Mouse (Mus musculus) adrenal gland, adult 2 months (tissue): Measurements from ENCODE around the gene Ift46. TPM values are rescaled to one million over a fixed set of nuclear protein-coding genes. Genes with fewer than 3 reads are reported as not detected.
A peak's percentile ranks its signal among the peaks of the same experiment; 100 is the strongest.
"Not testable (repeated sequence)": the region's sequence is repeated elsewhere in the genome, so short reads cannot be mapped to it uniquely, and the experiment has no call there.

Experiments
- DNase-seq: peaks from one replicate; pipeline ENCODE4 v3.0.0; 2021
- polyA plus RNA-seq: library from polyadenylated mRNA; depleted of rRNA; stranded (reverse); fragments of >200 nt; gene quantifications from 2 replicates; pipeline ENCODE4 v1.2.3, GENCODE M21; 2012
- total RNA-seq, 2 experiments: library from RNA; stranded (reverse); gene quantifications; 2 replicates each; pipeline ENCODE4 v1.2.3; 2021

The Ift46 gene
- total and polyA plus RNA-seq, 3 experiments: 22.2 to 102 (median 73.0) TPM

DNA sequence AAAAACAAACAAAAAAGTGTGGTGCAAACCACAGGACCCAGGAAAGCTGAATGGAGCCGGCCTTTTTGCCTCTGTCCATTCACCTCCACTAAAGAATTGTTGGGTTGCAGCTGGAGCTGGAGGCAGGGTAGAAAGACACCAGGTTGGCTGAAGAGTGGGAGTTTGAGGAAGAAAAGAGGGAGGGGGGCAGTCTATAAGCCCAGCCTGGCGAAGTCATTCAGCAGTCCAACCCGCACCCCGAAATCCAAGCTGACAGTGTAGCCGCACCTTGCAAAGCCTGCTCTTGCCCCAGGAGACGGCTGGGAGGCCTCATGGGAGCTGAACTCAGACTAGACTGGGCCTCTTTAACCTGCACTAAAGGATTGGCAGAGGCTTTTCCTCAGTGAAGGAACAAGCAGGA lies 31.8 kb upstream of the Ift46 start:
- no peak for DNase-seq

DNA sequence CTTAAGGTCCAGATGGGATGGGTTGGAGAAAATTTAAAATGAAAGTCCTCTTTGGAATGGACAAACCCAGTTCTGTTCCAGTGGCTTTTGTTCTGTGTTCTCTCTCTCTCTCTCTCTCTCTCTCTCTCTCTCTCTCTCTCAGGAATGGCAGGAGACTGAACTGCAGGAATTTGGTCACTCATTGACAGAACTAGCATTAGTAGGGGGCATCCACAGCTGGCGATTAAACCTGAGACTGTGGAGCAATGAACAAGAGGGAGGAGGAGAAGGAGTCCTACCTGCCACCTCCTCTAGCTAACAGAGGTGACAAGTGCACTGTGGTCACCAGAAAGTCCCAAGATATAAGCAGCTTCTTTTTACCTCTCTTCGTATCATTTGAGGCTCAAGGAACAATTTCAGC lies 31.4 kb upstream of the Ift46 start:
- DNase-seq: no peak

DNA sequence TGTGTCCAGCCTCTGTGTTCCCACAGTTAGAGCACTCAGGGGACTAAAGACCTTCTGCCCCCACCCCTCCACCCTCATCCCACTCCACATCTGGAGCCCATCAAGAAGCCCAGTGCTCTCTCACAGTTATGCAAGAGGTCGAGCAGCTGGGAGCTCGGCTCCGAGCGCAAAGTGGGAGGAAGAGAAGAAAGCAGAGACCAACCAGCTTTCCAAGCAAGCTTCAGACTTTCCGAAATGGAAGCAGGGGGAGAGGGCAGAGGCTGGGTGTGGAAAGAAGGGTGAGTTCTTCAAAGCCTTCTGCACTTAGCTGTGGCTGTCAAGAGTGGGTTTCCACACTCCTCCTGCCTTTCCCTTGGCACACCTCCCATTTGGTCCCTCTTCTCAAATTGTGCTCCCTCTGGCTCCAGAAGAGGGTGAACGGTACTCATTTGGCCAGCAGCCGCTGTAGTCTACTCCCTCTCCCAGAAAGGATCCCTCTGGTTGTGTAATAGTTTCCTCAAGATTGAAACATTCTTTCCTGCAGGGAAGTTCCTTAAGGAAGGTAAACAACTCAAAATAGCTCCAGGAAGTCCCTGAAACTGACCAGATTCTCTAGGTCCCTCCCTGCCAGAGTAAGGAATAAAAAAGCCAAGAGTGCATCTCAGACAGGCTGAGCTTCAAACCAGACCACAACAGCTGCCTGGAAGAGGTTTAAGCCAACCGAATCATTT lies 30.3 kb upstream of the Ift46 start:
- peak; percentile 34 for DNase-seq

DNA sequence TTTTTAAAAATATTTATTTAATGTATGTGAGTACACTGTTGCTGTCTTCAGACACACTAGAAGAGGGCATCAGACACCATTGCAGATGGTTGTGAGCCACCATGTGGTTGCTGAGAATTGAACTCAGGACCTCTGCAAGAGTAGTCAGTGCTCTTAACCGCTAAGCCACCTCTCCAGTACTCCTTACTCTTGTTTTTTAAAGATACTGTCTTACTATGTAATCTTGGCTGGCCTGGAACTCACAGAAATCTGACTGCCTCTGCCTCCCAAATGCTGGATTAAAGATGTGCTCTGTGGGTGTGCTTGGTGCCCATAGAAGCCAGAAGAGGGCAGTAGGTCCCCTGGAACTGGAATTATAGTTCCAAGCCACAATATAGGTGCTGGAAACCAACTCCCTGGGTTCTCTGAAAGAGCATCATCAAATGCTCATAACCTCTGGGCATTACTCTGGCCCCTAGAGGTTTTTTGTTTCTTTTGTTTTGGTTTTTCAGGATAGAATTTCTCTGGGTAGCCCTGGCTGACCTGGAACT lies 27.0 kb upstream of the Ift46 start:
- DNase-seq: no peak

DNA sequence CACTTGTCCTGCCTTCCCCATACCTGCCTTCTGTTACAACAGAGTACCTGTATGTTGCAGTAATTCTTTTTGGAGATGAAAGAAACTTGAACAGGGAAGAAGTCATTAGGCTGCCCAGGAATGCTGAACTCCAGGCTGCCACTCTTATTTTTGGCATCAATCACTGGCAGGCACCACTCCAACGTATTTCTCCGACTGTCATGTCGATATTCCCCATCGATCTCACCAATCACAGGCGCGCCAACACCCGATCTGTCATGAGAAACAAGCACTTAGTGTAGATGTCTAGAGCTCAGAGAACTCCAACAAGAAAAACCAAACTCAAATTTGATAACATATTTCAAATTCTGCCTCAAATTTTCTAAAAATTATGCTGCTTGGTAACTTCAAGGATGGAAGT lies 22.3 kb upstream of the Ift46 start:
- no peak for DNase-seq

DNA sequence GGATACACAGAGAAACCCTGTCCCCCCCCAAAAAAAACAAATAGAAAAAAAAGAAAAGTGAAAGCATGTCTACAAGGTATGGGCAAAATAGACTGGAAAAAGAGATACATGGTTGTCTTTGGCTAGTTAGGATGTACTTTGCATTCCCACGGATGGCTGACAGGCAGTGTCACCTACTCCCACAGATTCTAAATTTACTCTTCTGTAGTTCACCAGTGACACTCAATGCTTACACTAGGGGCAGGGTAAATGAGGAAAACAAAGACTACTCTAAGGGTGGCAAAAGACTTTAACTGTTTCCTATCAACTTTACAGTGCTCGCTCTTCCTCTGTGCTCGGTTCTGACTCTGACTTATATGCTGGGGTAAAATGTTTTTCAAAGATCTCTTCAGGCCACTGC lies 21.0 kb upstream of the Ift46 start:
- DNase-seq: no peak

DNA sequence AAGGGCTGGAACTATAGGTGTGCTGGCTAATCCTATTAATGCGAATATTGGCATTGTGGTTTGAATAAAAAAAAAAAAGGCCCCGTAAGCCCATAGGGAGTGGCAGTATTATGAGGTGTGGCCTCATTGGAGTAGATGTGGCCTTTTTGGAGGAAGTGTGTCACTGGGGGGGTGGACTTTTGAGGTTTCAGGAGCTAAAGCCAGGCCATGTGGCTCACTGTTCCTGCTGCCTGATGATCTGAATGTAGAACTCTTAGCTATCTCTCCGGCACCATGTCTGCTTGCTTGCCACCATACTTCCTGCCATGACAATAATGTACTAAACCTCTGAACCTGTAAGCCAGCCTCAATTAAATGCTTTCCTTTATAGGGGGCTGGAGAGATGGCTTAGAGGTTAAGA lies 20.4 kb upstream of the Ift46 start:
- no peak for DNase-seq

DNA sequence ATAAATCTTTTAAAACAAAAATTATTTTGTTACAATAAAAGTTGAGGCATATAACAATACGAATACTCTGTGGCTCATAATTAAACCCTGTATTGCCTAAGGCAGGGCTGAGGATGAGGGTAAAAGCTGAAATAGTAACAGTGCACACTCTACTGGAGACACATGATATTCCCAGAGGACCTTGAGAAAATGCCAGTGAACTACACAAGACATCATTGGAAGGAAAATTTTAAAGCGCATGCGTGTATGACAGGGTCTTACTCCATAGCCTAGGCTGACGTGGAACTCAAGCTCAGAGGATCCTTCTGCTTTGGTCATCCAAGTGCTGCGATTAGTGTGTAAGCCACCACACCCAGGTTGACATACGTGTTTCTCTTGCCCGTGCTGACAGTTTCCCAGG lies 19.2 kb upstream of the Ift46 start:
- DNase-seq: peak; percentile 45

DNA sequence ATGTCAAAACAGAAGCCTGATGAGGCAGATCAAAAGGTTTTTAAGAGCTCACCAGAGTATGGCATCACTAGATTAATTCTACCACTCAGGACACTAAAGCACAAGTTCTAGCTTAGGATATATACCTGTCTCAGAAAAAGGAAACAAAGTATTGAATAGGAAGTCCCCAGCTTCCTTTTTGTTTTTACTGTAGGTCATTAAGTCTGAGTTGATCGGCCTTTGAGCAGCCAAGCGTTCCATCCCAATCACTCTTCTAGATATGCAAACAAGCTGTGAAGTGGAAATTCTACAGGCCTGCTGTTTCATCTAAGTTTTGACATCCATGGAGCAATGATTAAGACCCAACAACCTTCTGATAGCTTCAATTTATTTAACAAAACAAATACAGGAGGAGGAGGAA lies 6.8 kb upstream of the Ift46 start:
- DNase-seq: no peak

DNA sequence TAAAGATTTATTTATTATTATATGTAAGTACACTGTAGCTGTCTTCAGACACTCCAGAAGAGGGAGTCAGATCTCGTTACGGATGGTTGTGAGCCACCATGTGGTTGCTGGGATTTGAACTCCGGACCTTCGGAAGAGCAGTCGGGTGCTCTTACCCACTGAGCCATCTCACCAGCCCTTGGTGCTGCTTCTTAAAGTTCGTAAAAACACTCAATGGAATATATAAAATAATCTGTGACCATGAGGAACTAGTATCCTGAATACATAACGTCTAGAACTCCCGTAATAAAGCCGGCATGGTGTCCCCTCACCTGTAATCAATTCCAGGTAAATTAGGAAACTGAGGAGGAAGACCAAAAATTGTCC lies 304 bp downstream of the Ift46 start:
- not testable (repeated sequence) for DNase-seq

DNA sequence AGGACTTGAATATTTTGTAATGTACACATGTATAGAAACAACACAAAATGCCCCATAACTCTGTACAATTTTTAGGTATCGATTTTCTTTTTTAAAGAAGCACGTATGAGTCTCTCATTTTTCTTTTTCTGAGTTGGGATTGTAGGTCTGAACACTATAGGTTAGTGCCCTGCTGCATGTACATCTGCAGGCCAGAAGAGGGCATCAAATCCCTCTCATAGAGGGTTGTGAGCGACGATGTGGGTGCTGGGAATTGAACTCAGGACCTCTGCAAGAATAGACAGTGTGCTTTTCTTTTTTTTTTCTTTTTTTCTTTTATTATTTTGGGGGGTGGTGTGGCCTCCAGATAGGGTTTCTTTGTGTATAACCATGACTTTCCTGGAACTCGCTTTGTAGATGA lies 3.7 kb downstream of the Ift46 start:
- no peak for DNase-seq

DNA sequence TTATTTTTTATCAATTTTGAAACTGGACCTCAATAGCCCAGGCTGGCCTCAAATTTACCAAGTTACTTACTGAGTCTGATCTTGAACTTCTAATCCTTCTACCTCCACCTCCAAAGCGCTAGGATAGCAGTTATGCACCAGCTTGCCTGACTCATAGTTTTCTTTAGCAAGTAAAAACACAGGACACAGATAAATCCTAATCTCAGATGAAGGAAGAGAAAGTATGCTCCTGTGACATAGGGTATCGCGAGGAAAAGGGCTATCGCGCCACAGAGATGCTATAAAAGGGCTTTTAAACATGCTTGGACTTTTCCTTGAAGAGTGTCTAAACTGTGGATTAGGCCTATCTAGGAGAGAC lies 4.7 kb downstream of the Ift46 start:
- no peak for DNase-seq

DNA sequence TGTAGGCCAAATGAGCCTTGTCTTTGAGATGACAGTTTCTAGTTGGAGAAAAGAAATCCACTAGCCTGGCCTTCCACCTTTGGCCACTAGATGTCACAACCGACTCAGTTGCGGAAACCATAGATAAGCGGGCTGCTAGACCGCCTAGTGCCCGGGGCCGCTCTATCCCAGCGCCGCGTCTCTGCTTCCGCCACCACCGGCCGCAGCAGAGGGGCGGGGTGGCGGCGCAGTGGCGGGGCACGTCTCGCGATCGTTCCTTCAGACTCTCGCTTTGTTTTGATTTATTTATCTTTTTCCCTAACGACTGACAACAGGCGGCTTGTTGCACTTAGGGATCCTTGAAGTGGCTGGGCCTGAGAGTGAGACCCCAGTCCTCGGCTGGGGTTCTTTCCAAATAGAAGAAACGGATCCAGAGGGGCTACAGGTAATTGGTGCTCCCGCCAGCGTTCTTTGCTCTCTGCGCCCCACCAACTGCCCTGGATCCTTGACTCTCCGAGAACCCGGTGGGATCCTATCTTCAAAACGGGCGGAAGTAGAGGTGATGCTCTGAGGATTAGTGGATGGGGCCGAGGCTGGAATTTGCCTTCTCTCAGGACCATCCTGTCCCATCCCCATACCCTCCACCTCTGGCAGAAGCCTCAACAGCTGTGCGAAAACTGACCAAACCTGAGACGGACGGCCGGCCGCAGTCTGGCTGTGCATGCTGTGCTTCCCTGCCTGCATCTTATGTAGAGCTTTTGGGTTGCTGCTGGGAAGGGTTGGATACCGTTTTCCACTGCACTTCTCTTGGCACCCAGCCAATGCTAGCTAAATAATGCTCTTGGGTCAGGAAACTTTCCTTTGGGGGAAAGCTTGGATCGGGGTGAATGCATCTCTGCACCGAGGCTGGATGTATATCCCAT lies 5.3 kb downstream of the Ift46 start:
- DNase-seq: peak; percentile 95

DNA sequence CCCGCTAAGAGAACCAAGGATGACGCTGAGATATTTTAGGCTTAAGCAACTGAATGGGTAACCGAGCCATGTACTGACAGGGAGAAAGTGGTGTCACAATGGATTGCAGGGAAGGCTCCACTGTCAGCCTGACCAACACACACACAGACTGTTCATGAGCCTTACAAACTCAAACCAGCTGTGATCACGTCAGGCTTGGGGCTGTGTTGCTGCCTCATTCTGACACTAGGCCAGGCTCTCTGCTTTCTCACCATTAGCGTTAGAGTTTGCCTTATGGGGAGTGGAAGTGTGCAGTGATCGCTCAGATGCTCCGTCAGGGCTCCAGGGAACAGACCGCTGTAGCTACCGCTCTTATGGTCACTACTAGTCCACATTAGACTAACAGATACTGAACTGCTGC lies 25.1 kb downstream of the Ift46 start:
- no peak for DNase-seq

DNA sequence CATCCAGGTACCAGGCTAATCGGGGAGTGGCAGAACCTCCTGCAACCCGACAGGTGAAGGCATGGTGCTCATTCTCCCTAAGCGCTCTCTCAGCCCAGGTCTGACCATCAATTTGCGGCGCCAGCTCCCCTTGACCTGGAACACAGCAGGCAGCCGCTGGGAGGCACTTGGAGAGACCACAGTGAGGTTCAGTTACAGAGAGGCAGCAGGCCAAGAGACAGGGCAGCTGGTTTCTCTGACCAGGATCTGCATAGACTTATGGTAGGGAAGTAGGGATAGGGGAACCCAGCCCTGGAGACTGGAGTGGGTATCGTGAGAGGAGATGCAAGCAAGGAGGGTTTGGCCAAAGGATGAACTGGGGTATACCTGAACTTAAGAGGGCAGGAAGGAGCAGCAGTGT lies 30.6 kb downstream of the Ift46 start:
- DNase-seq: no peak

DNA sequence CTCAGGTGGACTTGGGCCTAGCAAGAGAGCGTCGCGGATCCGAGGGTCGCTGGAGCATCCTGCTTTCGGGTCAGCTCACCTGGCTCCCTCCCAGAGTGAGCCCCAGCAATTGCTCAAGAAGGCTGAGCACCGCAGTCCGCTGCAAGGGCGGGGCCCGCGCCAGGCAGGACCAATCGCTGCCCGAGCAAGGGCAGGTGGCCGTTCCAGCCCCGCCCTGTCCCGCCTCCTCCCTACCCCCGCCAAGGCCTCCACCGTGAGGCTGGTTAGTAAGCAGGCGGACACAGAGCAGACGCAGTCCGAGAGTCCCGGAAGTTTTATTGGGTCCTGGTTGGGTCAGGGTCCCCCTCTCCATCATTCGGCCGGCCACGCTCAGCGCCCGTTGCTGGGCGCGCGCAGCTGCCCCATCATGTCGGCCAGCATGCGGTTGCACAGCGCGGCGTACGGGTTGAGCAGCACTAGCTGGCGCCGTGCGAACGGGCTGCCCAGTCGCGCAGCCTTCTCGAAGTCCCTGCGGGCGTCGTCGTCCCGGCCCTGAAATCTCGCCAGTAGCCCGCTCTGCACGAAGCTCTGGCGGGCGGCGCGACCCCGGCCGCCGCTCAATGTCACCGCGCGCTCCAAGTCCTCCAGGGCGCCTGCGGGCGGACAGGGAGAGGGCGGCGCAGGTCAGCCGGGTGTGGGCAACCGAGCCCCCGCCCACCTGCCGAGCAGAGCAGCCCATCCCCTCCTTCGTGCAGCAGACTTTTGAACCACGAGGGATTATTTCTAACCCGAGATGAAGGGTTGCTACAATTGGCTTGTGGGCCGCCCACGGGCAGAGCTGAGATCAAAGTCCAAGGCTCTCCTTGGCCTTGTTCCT lies 31.6 kb downstream of the Ift46 start, which contains the start of gene Tmem25:
Gene Tmem25, minus strand, starts transcription at position 206 of the 856 bp plus-strand sequence.
- DNase-seq: peak; percentile 95

DNA sequence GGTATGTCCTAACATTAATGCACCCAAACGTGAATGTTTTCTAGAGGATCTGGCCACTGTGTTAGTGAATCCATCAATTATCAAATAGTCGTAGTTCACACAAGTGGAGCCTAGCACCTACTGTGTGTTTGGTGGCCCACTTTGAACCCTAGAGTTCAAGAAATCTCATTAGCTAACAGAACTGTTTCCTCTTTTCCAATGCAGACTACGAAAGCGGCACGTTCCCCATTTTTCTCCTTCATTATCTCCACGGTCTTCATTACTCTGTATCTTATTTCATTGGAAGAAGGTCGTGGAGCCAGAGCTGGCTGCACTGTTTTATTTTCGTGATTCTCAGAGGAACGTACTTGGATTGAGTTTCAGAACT lies 32.2 kb downstream of the Ift46 start:
- no peak for DNase-seq

DNA sequence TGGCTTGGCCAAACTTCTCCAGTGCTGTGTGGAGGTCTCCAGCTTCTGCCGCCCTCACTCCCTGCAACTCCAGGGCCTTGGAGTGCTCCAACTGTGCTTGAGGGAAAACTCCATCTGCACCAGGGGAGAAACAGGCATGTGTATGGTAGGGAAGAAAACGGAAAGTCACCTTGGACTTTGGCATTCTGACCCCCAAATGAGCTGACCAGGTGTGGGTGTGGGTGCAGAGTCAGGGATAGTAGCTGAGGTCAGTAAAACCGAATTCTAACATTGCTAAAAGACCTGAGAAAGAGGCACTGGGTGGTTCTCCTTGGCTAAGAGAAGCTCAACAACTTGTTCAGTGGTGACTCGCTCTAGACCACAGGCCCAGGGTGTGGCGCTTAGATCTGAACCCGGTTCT lies 34.0 kb downstream of the Ift46 start:
- DNase-seq: no peak

DNA sequence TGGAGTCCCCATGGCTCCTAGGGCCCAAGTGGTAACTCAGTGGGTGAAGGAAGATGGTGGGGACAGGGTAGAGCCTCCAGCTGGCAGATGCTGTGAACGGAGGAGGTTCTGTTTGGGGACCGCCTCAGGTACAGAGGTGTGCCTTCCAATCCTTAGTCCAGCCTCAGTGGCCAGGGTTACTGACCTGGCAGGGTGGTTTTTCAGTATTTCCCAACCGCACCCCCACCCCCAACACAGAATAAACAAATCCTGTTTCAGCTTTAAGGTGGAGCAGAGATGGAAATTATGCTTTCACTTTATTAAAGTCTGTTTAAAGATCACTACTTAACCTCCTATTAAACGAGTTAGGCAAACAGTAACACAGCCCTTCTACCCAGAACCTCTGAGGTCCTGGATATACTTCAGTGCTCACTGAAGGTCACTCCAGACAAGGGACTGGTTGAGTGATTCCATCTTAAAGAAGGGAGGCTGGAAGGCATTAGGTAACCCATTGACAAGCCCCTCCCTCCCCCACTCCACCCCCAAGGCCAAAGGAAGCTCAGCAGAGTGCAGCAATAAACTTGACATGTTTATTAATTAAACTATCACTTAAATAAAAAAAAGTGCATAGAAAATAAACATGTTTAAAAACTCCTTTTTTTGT lies 35.2 kb downstream of the Ift46 start, which contains the start of gene Ttc36:
Gene Ttc36, minus strand, starts transcription at position 265 of the 643 bp plus-strand sequence.
- peak; percentile 49 for DNase-seq

DNA sequence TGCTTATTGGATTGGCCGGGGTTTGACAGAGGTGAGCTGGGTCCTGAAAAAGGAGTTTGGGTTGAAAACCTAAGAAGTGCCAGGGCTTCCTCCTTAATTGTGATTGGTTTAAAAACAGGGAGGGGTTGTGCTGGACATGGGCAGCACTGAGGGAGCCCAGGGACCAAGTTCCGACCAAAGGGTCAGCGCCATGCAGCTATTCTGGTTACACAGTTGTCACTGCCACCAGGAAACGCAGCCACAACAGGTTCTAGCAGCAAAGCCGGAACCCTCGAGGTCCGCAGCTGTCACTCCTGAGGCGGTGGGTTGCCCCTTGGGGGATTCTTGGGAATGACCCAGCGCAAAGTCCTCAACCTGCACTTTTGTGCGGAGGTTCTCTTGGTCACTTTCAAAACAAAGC lies 37.0 kb downstream of the Ift46 start:
- no peak for DNase-seq

DNA sequence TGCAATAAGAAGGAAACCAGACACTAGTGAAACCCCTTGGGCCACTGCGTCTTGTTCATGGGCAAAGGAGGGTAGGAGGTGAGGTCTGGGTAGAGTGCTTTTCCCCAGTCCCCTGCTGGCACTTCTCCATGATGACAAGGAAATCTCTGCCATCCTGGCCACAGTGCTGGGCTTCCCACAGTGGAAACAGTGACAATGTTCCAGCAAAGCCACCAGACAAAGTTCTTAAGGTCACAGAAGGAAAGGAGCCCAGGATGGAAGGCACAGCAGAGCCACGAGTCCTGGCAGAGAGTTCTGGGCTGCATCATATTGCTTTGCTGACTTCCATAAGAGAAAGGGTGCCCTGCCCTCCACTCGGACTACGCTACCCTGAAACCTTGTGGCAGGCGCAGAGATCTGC lies 37.8 kb downstream of the Ift46 start:
- DNase-seq: no peak

DNA sequence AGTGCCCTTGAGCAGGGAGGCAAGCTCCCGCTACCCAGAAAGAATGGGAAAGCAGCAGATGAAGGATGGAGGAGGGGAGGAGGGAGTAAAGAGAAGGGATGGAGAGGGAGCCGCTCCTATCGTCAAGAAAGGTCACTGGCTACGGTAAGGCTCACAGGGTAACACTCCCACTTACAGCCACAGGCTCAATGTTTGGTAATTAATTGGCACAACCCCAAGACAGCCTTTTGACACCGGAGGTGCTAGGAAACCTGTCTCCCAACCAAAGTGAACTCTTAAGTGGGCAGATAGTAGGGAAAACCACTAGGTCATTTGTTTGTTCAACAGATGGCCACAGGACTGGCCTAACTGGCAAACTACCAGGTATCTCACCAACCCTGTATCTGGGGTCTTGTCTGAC lies 39.4 kb downstream of the Ift46 start:
- DNase-seq: no peak
